In the genomic region with DNA sequence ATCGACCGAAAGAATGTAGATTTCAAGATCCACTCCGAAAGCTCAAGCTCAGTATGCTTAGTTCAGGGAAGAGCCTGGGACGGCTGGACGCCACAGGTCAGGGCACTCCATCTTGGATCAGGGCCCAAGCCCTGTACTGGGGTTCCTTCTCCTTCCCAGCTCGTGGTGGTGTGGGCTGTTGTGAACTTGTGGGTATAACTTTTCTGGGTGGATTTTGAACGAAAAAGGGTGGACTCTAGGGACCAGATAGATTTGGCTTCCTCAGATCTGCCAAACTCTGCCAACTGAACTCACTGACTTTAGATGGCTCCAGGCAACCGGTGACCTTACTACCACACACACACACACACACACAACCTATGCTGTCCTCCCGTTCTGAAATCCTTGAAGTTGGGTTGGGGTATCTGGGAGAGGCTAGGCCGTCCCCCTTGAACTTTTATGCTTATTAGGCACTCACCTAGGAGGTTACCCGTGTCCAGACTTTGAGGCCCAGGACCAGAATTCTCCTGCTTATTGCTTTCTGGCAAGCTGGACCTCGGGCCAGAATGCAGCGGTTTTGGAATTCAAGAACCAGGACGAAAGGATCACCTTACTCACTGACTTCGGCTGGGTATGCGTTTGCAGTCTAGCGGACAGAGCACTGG, we compare ENCODE assay signal across 9 mouse cellular contexts. TPM values are rescaled to one million over a fixed set of nuclear protein-coding genes. Genes with fewer than 3 reads are reported as not detected.
DNase-seq lines count a peak whose midpoint lies in the region; ATAC-seq and TF ChIP-seq lines count a peak whose summit lies in the region.
"Had no signal": no experiment of that assay in that cellular context is flagged by ENCODE, and none has a peak within 500 bp of the region (broad histone marks: within the 10 kb centered on the region; RNA-seq: fewer than 3 reads in every experiment).

No protein-coding gene starts in this region.

- H3K9me3 ChIP-seq in heart, embryonic 16.5 days (replicated peaks; ENCODE audit: control insufficient read depth, low read length), result no peaks in the 10 kb centered on the region
- H3K9me3 ChIP-seq in midbrain, embryonic 12.5 days, result no peaks in the 10 kb centered on the region
- H3K9me3 ChIP-seq in midbrain, embryonic 16.5 days (replicated peaks; ENCODE audit: control insufficient read depth, low read length, poor library complexity, severe bottlenecking), result no peaks in the 10 kb centered on the region
- no peaks in the 10 kb centered on the region for H3K9me3 ChIP-seq in intestine, postnatal 0 days (ENCODE audit: control insufficient read depth)
- H3K9me3 ChIP-seq: liver, embryonic 15.5 days had no signal

- H3K9ac ChIP-seq in heart, embryonic 16.5 days (ENCODE audit: low read length), result no peak overlapping the region
- H3K9ac ChIP-seq in midbrain, embryonic 12.5 days (replicated peaks), result no peak overlapping the region
- no peak overlapping the region for H3K9ac ChIP-seq in midbrain, embryonic 16.5 days (ENCODE audit: low read depth, low read length)
- H3K9ac ChIP-seq in intestine, postnatal 0 days (ENCODE audit: low read depth, low read length), result no peak overlapping the region
- H3K9ac ChIP-seq: liver, embryonic 15.5 days had no signal

- peaks cover 12% of the 10 kb centered on the region for H3K36me3 ChIP-seq in heart, embryonic 16.5 days (ENCODE audit: control insufficient read depth, insufficient read depth)
- H3K36me3 ChIP-seq in midbrain, embryonic 12.5 days, result 0 out of 2 replicates have a peak, but pooled peaks cover 4% of the 10 kb centered on the region
- H3K36me3 ChIP-seq in midbrain, embryonic 16.5 days (ENCODE audit: control insufficient read depth, insufficient read depth, low read length), result no peaks in the 10 kb centered on the region
- peaks cover 8% of the 10 kb centered on the region; the same call in 1 of the 2 replicates for H3K36me3 ChIP-seq in intestine, postnatal 0 days (ENCODE audit: control insufficient read depth, insufficient read depth)
- H3K36me3 ChIP-seq: liver, embryonic 15.5 days had no signal

- peaks cover 93% of the 10 kb centered on the region for H3K27me3 ChIP-seq in heart, embryonic 16.5 days (ENCODE audit: control insufficient read depth, insufficient read depth, low read length)
- peaks cover 100% of the 10 kb centered on the region for H3K27me3 ChIP-seq in midbrain, embryonic 12.5 days
- peaks cover 66% of the 10 kb centered on the region for H3K27me3 ChIP-seq in midbrain, embryonic 16.5 days (ENCODE audit: control insufficient read depth, insufficient read depth, low read depth, low read length)
- H3K27me3 ChIP-seq in intestine, postnatal 0 days (replicated peaks; ENCODE audit: control insufficient read depth, insufficient read depth, low read length), result peaks cover 86% of the 10 kb centered on the region

- no peak for ATAC-seq in heart, embryonic 16.5 days (replicated peaks; ENCODE audit: extremely low read depth, insufficient read depth, low FRiP score)
- ATAC-seq in midbrain, embryonic 12.5 days (ENCODE audit: low FRiP score, low read depth), result no peak
- ATAC-seq in midbrain, embryonic 16.5 days, result no peak
- no peak for ATAC-seq in intestine, postnatal 0 days
- ATAC-seq: inflammation-experienced regulatory T-cells, adult 6 months had no signal

- TF ChIP-seq CTCF in intestine, postnatal 0 days (IDR thresholded peaks at IDR 0.05; ENCODE audit: low read depth), result no peak

- no peak overlapping the region for H3K27ac ChIP-seq in heart, embryonic 16.5 days (ENCODE audit: low read length)
- no peak overlapping the region for H3K27ac ChIP-seq in midbrain, embryonic 12.5 days (replicated peaks)
- no peak overlapping the region for H3K27ac ChIP-seq in midbrain, embryonic 16.5 days (ENCODE audit: low read length)
- H3K27ac ChIP-seq in intestine, postnatal 0 days (ENCODE audit: low read depth, low read length), result no peak overlapping the region
- H3K27ac ChIP-seq: liver, embryonic 15.5 days had no signal

- WGBS in heart, embryonic 16.5 days, result 22% methylated on average over 17 of the region's 17 CpGs
- 11% methylated on average over 17 of the region's 17 CpGs for WGBS in midbrain, embryonic 12.5 days
- WGBS in midbrain, embryonic 16.5 days, result 10% methylated on average over 17 of the region's 17 CpGs
- WGBS in intestine, postnatal 0 days, result 28% methylated on average over 17 of the region's 17 CpGs

- peak overlapping the region; percentile 49; the same call in 1 of the 2 replicates for H3K4me3 ChIP-seq in heart, embryonic 16.5 days (ENCODE audit: low read length)
- peak overlapping the region; percentile 47; the same call in 1 of the 2 replicates for H3K4me3 ChIP-seq in midbrain, embryonic 12.5 days
- H3K4me3 ChIP-seq in midbrain, embryonic 16.5 days (ENCODE audit: low read depth, low read length), result no peak overlapping the region
- peak overlapping the region; percentile 43; the same call in 1 of the 2 replicates for H3K4me3 ChIP-seq in intestine, postnatal 0 days (ENCODE audit: low read depth, low read length)
- H3K4me3 ChIP-seq: liver, embryonic 15.5 days had no signal

- no peak for DNase-seq in heart, adult 9 months (ENCODE audit: low spot score in 2 of 2)
- no peak for DNase-seq in ovary, postnatal 36 days (ENCODE audit: low spot score)
- DNase-seq in B cell, adult 2 months, result no peak

- no peak overlapping the region for H3K4me2 ChIP-seq in heart, embryonic 16.5 days (ENCODE audit: low read depth, low read length)
- H3K4me2 ChIP-seq in midbrain, embryonic 12.5 days (replicated peaks), result peak overlapping the region; percentile 61
- H3K4me2 ChIP-seq in midbrain, embryonic 16.5 days (ENCODE audit: low read length), result no peak overlapping the region
- no peak overlapping the region for H3K4me2 ChIP-seq in intestine, postnatal 0 days (replicated peaks; ENCODE audit: low read depth)

- H3K4me1 ChIP-seq in heart, embryonic 16.5 days (ENCODE audit: control insufficient read depth, insufficient read depth, low read length), result peaks cover 22% of the 10 kb centered on the region; the same call in 1 of the 2 replicates
- H3K4me1 ChIP-seq in midbrain, embryonic 12.5 days, result peaks cover 37% of the 10 kb centered on the region
- H3K4me1 ChIP-seq in midbrain, embryonic 16.5 days (ENCODE audit: control insufficient read depth, insufficient read depth, low read length), result peaks cover 15% of the 10 kb centered on the region
- H3K4me1 ChIP-seq in intestine, postnatal 0 days (replicated peaks; ENCODE audit: control insufficient read depth, insufficient read depth, low read length), result no peaks in the 10 kb centered on the region

RNA-seq across cellular contexts. Expression of a gene that starts 0.6 kb away (rescaled TPM):
- 0.36 and 0.55 TPM in 2 replicates for polyA plus RNA-seq in heart, embryonic 16.5 days (2015; fragmentation: Nextera tagmentation; extraction: Ambion mirVana)
- 17.4 and 27.4 TPM in 2 replicates for polyA plus RNA-seq in midbrain, embryonic 12.5 days (2016; fragmentation: Nextera tagmentation; extraction: Ambion mirVana)
- polyA plus RNA-seq in midbrain, embryonic 16.5 days (2015; fragmentation: Nextera tagmentation; extraction: Ambion mirVana), result 2.5 and 4.5 TPM in 2 replicates
- polyA plus RNA-seq in intestine, postnatal 0 days (2015; fragmentation: Nextera tagmentation; extraction: Ambion mirVana), result 0.31 and 0.86 TPM in 2 replicates
- polyA plus RNA-seq: inflammation-experienced regulatory T-cells, adult 6 months; liver, embryonic 15.5 days had no signal
